8 mouse cellular contexts compared by ENCODE assay signal in the genomic region with DNA sequence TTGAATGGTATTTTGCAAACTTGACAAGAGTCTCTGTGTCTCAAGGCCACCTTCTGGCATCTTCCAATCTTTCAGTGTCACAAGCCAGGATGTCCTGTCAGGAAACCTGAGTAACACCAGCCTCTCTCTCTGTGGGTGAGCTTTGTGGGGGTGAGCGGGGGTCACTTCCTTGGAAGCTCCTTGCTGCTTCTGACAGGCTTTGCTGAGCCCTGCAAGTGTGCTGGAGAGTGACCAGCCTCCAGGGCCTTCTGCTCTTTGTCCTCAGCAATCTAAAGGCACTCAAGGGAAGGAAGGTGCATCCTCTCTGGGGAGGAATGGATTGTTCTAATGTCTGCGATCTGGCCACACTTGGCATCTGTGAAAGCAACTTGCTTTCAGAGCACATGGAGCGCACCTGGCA. TPM values are rescaled to one million over a fixed set of nuclear protein-coding genes. Genes with fewer than 3 reads are reported as not detected.
DNase-seq lines count a peak whose midpoint lies in the region; ATAC-seq and TF ChIP-seq lines count a peak whose summit lies in the region.

No protein-coding gene starts in this region.

- peak; percentile 20 to 31 for DNase-seq in cerebellum, adult 2 months
- no peak for DNase-seq in cerebellum, adult 9-10 months
- peak; percentile 25 for DNase-seq in embryonic facial prominence, embryonic 10.5 days (ENCODE audit: low spot score)
- no peak for DNase-seq in hindbrain, embryonic 14.5 days (ENCODE audit: low spot score)
- DNase-seq in liver, embryonic 14.5 days (ENCODE audit: low read depth in 3 of 3, low spot score in 3 of 3), result no peak
- no peak for DNase-seq in B cell, adult 2 months
- no peak for DNase-seq in thymus, postnatal 0 days (ENCODE audit: low spot score)
- DNase-seq in spleen, postnatal 36 days (ENCODE audit: low spot score in 2 of 2), result no peak

- ATAC-seq in hindbrain, embryonic 14.5 days (ENCODE audit: low FRiP score), result no peak
- ATAC-seq in liver, embryonic 14.5 days (ENCODE audit: insufficient read depth), result 0 out of 2 replicates have a peak, but pooled peaks have one; percentile 20

- peak overlapping the region; percentile 34; the same call in 1 of the 2 replicates for H3K27ac ChIP-seq in cerebellum, adult 2 months (ENCODE audit: insufficient read depth, low read length)
- peak overlapping the region; percentile 82 for H3K27ac ChIP-seq in embryonic facial prominence, embryonic 10.5 days (replicated peaks)
- peak overlapping the region; percentile 26; the same call in 1 of the 2 replicates for H3K27ac ChIP-seq in hindbrain, embryonic 14.5 days
- H3K27ac ChIP-seq in liver, embryonic 14.5 days, result no peak overlapping the region

- H3K4me2 ChIP-seq in hindbrain, embryonic 14.5 days (replicated peaks), result no peak overlapping the region
- no peak overlapping the region for H3K4me2 ChIP-seq in liver, embryonic 14.5 days (ENCODE audit: low read depth)

- H3K9me3 ChIP-seq in embryonic facial prominence, embryonic 10.5 days, result no peaks in the 10 kb centered on the region
- H3K9me3 ChIP-seq in hindbrain, embryonic 14.5 days (ENCODE audit: control insufficient read depth, low read length), result no peaks in the 10 kb centered on the region
- H3K9me3 ChIP-seq in liver, embryonic 14.5 days (ENCODE audit: control insufficient read depth, low read length), result no peaks in the 10 kb centered on the region

- peaks cover 12% of the 10 kb centered on the region for H3K4me1 ChIP-seq in cerebellum, adult 2 months (ENCODE audit: control insufficient read depth, insufficient read depth, low read length)
- peaks cover 46% of the 10 kb centered on the region for H3K4me1 ChIP-seq in embryonic facial prominence, embryonic 10.5 days
- H3K4me1 ChIP-seq in hindbrain, embryonic 14.5 days (replicated peaks; ENCODE audit: control insufficient read depth, insufficient read depth, low read length), result peaks cover 6% of the 10 kb centered on the region; the same call in 1 of the 2 replicates
- peaks cover 10 to 23% of the 10 kb centered on the region in 2 experiments; a peak in 3 of 4 replicates for H3K4me1 ChIP-seq in liver, embryonic 14.5 days (replicated peaks; ENCODE audit: control insufficient read depth in 2 of 2, insufficient read depth in 2 of 2, low read length in 1 of 2)

- WGBS in cerebellum, adult 2 months, result 36% methylated on average over 3 of the region's 3 CpGs
- WGBS in embryonic facial prominence, embryonic 10.5 days, result 61% methylated on average over 3 of the region's 3 CpGs
- 54% methylated on average over 3 of the region's 3 CpGs for WGBS in hindbrain, embryonic 14.5 days
- 67% methylated on average over 3 of the region's 3 CpGs for WGBS in liver, embryonic 14.5 days (ENCODE audit: insufficient replicate concordance)

- no peaks in the 10 kb centered on the region for H3K27me3 ChIP-seq in cerebellum, adult 2 months (ENCODE audit: control insufficient read depth, insufficient read depth, low read length)
- H3K27me3 ChIP-seq in embryonic facial prominence, embryonic 10.5 days (replicated peaks; ENCODE audit: low read depth, poor library complexity, severe bottlenecking), result no peaks in the 10 kb centered on the region
- H3K27me3 ChIP-seq in hindbrain, embryonic 14.5 days (ENCODE audit: control insufficient read depth, insufficient read depth, low read length), result no peaks in the 10 kb centered on the region
- no peaks in the 10 kb centered on the region for H3K27me3 ChIP-seq in liver, embryonic 14.5 days (ENCODE audit: control insufficient read depth, insufficient read depth, low read length)

- no peak overlapping the region for H3K4me3 ChIP-seq in cerebellum, adult 2 months (replicated peaks; ENCODE audit: insufficient read depth, low read depth, low read length)
- no peak overlapping the region for H3K4me3 ChIP-seq in embryonic facial prominence, embryonic 10.5 days
- H3K4me3 ChIP-seq in hindbrain, embryonic 14.5 days (replicated peaks; ENCODE audit: low read length), result no peak overlapping the region
- no peak overlapping the region for H3K4me3 ChIP-seq in liver, embryonic 14.5 days (ENCODE audit: insufficient read depth in 1 of 2, low read depth in 2 of 2, low read length in 2 of 2)

- no peak for TF ChIP-seq EP300 in liver, embryonic 14.5 days (IDR thresholded peaks at IDR 0.05; ENCODE audit: low read depth)

- no peaks in the 10 kb centered on the region for H3K36me3 ChIP-seq in embryonic facial prominence, embryonic 10.5 days (replicated peaks)
- no peaks in the 10 kb centered on the region for H3K36me3 ChIP-seq in hindbrain, embryonic 14.5 days (replicated peaks; ENCODE audit: control insufficient read depth, insufficient read depth)
- no peaks in the 10 kb centered on the region for H3K36me3 ChIP-seq in liver, embryonic 14.5 days (replicated peaks; ENCODE audit: control insufficient read depth, insufficient read depth, low read depth)

- TF ChIP-seq POLR2A in cerebellum, adult 2 months (IDR thresholded peaks at IDR 0.05; ENCODE audit: borderline replicate concordance, insufficient read depth, low read length), result no peak

- no peak overlapping the region for H3K9ac ChIP-seq in hindbrain, embryonic 14.5 days
- no peak overlapping the region for H3K9ac ChIP-seq in liver, embryonic 14.5 days (replicated peaks)

- TF ChIP-seq CTCF in cerebellum, adult 2 months (IDR thresholded peaks at IDR 0.05; ENCODE audit: borderline replicate concordance, insufficient read depth, low read depth, low read length), result no peak
- no peak for TF ChIP-seq CTCF in liver, embryonic 14.5 days (IDR thresholded peaks at IDR 0.05; ENCODE audit: low read depth)

RNA-seq across cellular contexts. Expression of a gene that starts 41.1 kb away (rescaled TPM):
- polyA plus RNA-seq in cerebellum, adult 2 months (2012; rRNA removed), result 24.3 and 25.3 TPM in 2 replicates
- 22.6 and 25.1 TPM in 2 replicates for polyA plus RNA-seq in embryonic facial prominence, embryonic 10.5 days (2016; fragmentation: Nextera tagmentation; extraction: Ambion mirVana)
- 19.2 and 21.6 TPM in 2 replicates for polyA plus RNA-seq in hindbrain, embryonic 14.5 days (2014; fragmentation: Nextera tagmentation; extraction: Ambion mirVana)
- 4.7 and 6.2 TPM in 2 replicates for polyA plus RNA-seq in liver, embryonic 14.5 days (2012; rRNA removed)
- 10.5 and 10.7 TPM in 2 replicates for polyA plus RNA-seq in liver, embryonic 14.5 days (2014; fragmentation: Nextera tagmentation; extraction: Ambion mirVana)
- 29.8 and 30.8 TPM in 2 replicates for polyA plus RNA-seq in thymus, postnatal 0 days (2015; fragmentation: Nextera tagmentation; extraction: Ambion mirVana)

RNA-seq across cellular contexts. Expression of a gene that starts 46.8 kb away (rescaled TPM):
- 179 and 186 TPM in 2 replicates for polyA plus RNA-seq in cerebellum, adult 2 months (2012; rRNA removed)
- 560 and 592 TPM in 2 replicates for polyA plus RNA-seq in embryonic facial prominence, embryonic 10.5 days (2016; fragmentation: Nextera tagmentation; extraction: Ambion mirVana)
- 313 and 316 TPM in 2 replicates for polyA plus RNA-seq in hindbrain, embryonic 14.5 days (2014; fragmentation: Nextera tagmentation; extraction: Ambion mirVana)
- polyA plus RNA-seq in liver, embryonic 14.5 days (2012; rRNA removed), result 124 and 136 TPM in 2 replicates
- polyA plus RNA-seq in liver, embryonic 14.5 days (2014; fragmentation: Nextera tagmentation; extraction: Ambion mirVana), result 188 and 220 TPM in 2 replicates
- 466 and 487 TPM in 2 replicates for polyA plus RNA-seq in thymus, postnatal 0 days (2015; fragmentation: Nextera tagmentation; extraction: Ambion mirVana)

RNA-seq across cellular contexts. Expression of a gene that starts 52.9 kb away (rescaled TPM):
- polyA plus RNA-seq in cerebellum, adult 2 months (2012; rRNA removed), result 0.82 and 1.1 TPM in 2 replicates
- 0.69 and 2.5 TPM in 2 replicates for polyA plus RNA-seq in embryonic facial prominence, embryonic 10.5 days (2016; fragmentation: Nextera tagmentation; extraction: Ambion mirVana)
- not detected in 2 replicates for polyA plus RNA-seq in hindbrain, embryonic 14.5 days (2014; fragmentation: Nextera tagmentation; extraction: Ambion mirVana)
- 0.11 TPM in 1 of 2 replicates, not detected in the other for polyA plus RNA-seq in liver, embryonic 14.5 days (2012; rRNA removed)
- polyA plus RNA-seq in liver, embryonic 14.5 days (2014; fragmentation: Nextera tagmentation; extraction: Ambion mirVana), result not detected in 2 replicates
- polyA plus RNA-seq in thymus, postnatal 0 days (2015; fragmentation: Nextera tagmentation; extraction: Ambion mirVana), result 0.25 and 0.31 TPM in 2 replicates

Comparison
In these comparisons a context has a peak if more than half of its experiments do, and no peak if none do; other contexts are left out.
1. DNase-seq: peak in cerebellum, adult 2 months (2 of 2) and embryonic facial prominence, embryonic 10.5 days (single experiment); none in cerebellum, adult 9-10 months (single experiment), hindbrain, embryonic 14.5 days (single experiment), liver, embryonic 14.5 days (0 of 3), B cell, adult 2 months (0 of 2), thymus, postnatal 0 days (single experiment) and spleen, postnatal 36 days (0 of 2).